ENCODE assay signal across 28 mouse cellular contexts in the genomic region with DNA sequence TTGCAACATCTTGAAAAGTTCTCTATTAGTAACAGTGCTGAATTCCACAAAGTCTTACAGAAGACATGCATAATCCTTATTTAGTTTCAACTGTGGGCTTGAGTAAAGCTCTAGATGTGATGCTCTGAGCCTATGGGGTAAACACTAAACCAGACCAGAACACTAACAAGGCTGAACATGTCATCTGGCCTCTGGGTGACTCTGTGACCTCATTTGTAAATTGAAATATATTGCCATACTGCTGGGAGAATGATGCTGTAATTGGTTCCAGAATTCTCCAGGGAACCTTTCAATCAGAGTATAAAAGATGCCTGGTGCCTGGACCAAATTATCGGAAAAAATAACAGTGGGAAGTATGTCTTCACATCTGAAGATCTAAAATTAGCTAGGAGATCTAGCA.
DNase-seq lines count a peak whose midpoint lies in the region; ATAC-seq lines count a peak whose summit lies in the region.
"Had no signal": no experiment of that assay in that cellular context is flagged by ENCODE, and none has a peak within 500 bp of the region (broad histone marks: within the 10 kb centered on the region; RNA-seq: fewer than 3 reads in every experiment).

No protein-coding gene starts in this region.

- H3K4me2 ChIP-seq in midbrain, embryonic 14.5 days (ENCODE audit: low read length), result no peak overlapping the region
- no peak overlapping the region for H3K4me2 ChIP-seq in midbrain, embryonic 15.5 days
- H3K4me2 ChIP-seq: forebrain, embryonic 15.5 days; liver, embryonic 12.5 days; midbrain, embryonic 13.5 days had no signal

- no peak for ATAC-seq in midbrain, embryonic 14.5 days (ENCODE audit: low FRiP score, low TSS enrichment)
- no peak for ATAC-seq in midbrain, embryonic 15.5 days (replicated peaks)
- ATAC-seq: activated CD4-positive, CD25-positive, alpha-beta regulatory T cell, adult 4 months; forebrain, embryonic 15.5 days; inflammation-experienced regulatory T-cells, adult 6 months; liver, embryonic 12.5 days; liver, postnatal 0 days; midbrain, embryonic 13.5 days had no signal

- H3K36me3 ChIP-seq in midbrain, embryonic 14.5 days (ENCODE audit: control insufficient read depth, insufficient read depth, low read length), result no peaks in the 10 kb centered on the region
- no peaks in the 10 kb centered on the region for H3K36me3 ChIP-seq in midbrain, embryonic 15.5 days (replicated peaks)
- H3K36me3 ChIP-seq in heart, embryonic 10.5 days, result no peaks in the 10 kb centered on the region
- H3K36me3 ChIP-seq: forebrain, embryonic 10.5 days; forebrain, embryonic 15.5 days; hindbrain, embryonic 10.5 days; liver, embryonic 12.5 days; midbrain, embryonic 13.5 days had no signal

- no peak overlapping the region for H3K4me3 ChIP-seq in midbrain, embryonic 14.5 days (replicated peaks; ENCODE audit: low read depth, low read length)
- no peak overlapping the region for H3K4me3 ChIP-seq in midbrain, embryonic 15.5 days
- H3K4me3 ChIP-seq in heart, embryonic 10.5 days, result no peak overlapping the region
- H3K4me3 ChIP-seq: forebrain, embryonic 10.5 days; forebrain, embryonic 15.5 days; hindbrain, embryonic 10.5 days; layer of hippocampus, adult 2 months; liver, embryonic 12.5 days; midbrain, embryonic 13.5 days had no signal

- no peaks in the 10 kb centered on the region for H3K9me3 ChIP-seq in midbrain, embryonic 14.5 days (ENCODE audit: control insufficient read depth, low read length)
- no peaks in the 10 kb centered on the region for H3K9me3 ChIP-seq in midbrain, embryonic 15.5 days
- no peaks in the 10 kb centered on the region for H3K9me3 ChIP-seq in heart, embryonic 10.5 days
- H3K9me3 ChIP-seq: forebrain, embryonic 10.5 days; forebrain, embryonic 15.5 days; hindbrain, embryonic 10.5 days; liver, embryonic 12.5 days; midbrain, embryonic 13.5 days had no signal

- no peaks in the 10 kb centered on the region for H3K27me3 ChIP-seq in midbrain, embryonic 14.5 days (ENCODE audit: control insufficient read depth, insufficient read depth, low read length)
- H3K27me3 ChIP-seq in midbrain, embryonic 15.5 days (replicated peaks), result no peaks in the 10 kb centered on the region
- H3K27me3 ChIP-seq in heart, embryonic 10.5 days (ENCODE audit: insufficient read depth, poor library complexity, severe bottlenecking), result no peaks in the 10 kb centered on the region
- H3K27me3 ChIP-seq: CH12.LX; forebrain, embryonic 15.5 days; liver, embryonic 12.5 days; midbrain, embryonic 13.5 days had no signal

- H3K27ac ChIP-seq in midbrain, embryonic 14.5 days (replicated peaks; ENCODE audit: low read depth, low read length), result no peak overlapping the region
- H3K27ac ChIP-seq in midbrain, embryonic 15.5 days, result no peak overlapping the region
- H3K27ac ChIP-seq in heart, embryonic 10.5 days, result no peak overlapping the region
- H3K27ac ChIP-seq: forebrain, embryonic 10.5 days; forebrain, embryonic 15.5 days; hindbrain, embryonic 10.5 days; layer of hippocampus, adult 2 months; liver, embryonic 12.5 days; midbrain, embryonic 13.5 days had no signal

- H3K4me1 ChIP-seq in midbrain, embryonic 14.5 days (ENCODE audit: control insufficient read depth, insufficient read depth, low read length), result no peaks in the 10 kb centered on the region
- no peaks in the 10 kb centered on the region for H3K4me1 ChIP-seq in midbrain, embryonic 15.5 days
- no peaks in the 10 kb centered on the region for H3K4me1 ChIP-seq in heart, embryonic 10.5 days
- H3K4me1 ChIP-seq: forebrain, embryonic 10.5 days; forebrain, embryonic 15.5 days; hindbrain, embryonic 10.5 days; liver, embryonic 12.5 days; midbrain, embryonic 13.5 days had no signal

- peak; percentile 51 for DNase-seq in embryo, embryonic 10 days (ENCODE audit: low spot score)
- no peak for DNase-seq in embryo, embryonic 9.5 days (ENCODE audit: extremely low spot score)
- peak; percentile 3 for DNase-seq in midbrain, embryonic 14.5 days
- DNase-seq in forelimb bud, embryonic 11.5 days (ENCODE audit: low read depth, low spot score), result peak; percentile 75
- DNase-seq in mesoderm, embryonic 11.5 days (ENCODE audit: low read depth, low spot score), result peak; percentile 63
- no peak for DNase-seq in heart, embryonic 10.5 days (ENCODE audit: low spot score)
- no peak for DNase-seq in retina, postnatal 1 day
- DNase-seq: adrenal gland, adult 2 months; adrenal gland, postnatal 36 days; cerebellum, adult 2 months; cerebellum, postnatal 14 days; heart, postnatal 14 days; kidney, adult 18-20 months; kidney, postnatal 36 days; liver, postnatal 0 days; lung, postnatal 36 days; right cerebral cortex, adult 18-20 months; right cerebral cortex, postnatal 4 days had no signal

- 65% methylated on average over 1 of the region's 1 CpGs for WGBS in midbrain, embryonic 14.5 days
- WGBS in midbrain, embryonic 15.5 days, result 65% methylated on average over 1 of the region's 1 CpGs
- 77% methylated on average over 1 of the region's 1 CpGs for WGBS in heart, embryonic 10.5 days

- H3K9ac ChIP-seq in midbrain, embryonic 14.5 days (replicated peaks; ENCODE audit: low read length), result no peak overlapping the region
- no peak overlapping the region for H3K9ac ChIP-seq in midbrain, embryonic 15.5 days
- H3K9ac ChIP-seq: forebrain, embryonic 15.5 days; liver, embryonic 12.5 days; liver, postnatal 0 days; midbrain, embryonic 13.5 days had no signal

Comparison
In these comparisons a context has a peak if more than half of its experiments do, and no peak if none do; other contexts are left out.
1. DNase-seq: peak in embryo, embryonic 10 days (single experiment), midbrain, embryonic 14.5 days (single experiment), forelimb bud, embryonic 11.5 days (single experiment) and mesoderm, embryonic 11.5 days (single experiment); none in embryo, embryonic 9.5 days (single experiment), heart, embryonic 10.5 days (single experiment) and retina, postnatal 1 day (single experiment).